Mouse (Mus musculus): ENCODE measurements around the gene Unk. TPM values are rescaled to one million over a fixed set of nuclear protein-coding genes. Genes with fewer than 3 reads are reported as not detected.

Gene Unk
- polyA plus RNA-seq, 1 experiment from 2014 or later, result 8.3 TPM

DNA sequence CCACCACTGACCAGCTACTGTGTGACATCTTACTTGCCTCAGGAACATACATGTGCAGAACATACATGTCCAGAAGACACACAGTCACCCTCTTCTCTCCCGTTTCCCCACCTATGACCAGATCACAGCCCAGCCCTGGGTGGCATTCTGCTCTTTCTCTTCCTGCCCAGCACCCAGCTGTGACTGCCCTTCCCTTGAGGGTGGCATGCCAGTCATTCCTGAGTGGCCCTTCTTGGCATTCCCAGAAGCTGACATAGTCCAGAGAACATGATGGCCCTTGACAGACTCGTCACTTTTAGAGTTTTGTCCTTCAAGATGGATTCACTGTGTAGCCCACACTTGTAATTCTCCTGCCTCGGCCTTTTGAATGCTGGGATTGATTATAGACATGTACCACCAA is 42.5 kb downstream of the Unk start:
- no peak overlapping the region for H3K9ac ChIP-seq (ENCODE audit: low read length)
- ATAC-seq (ENCODE audit: low FRiP score, low TSS enrichment) (no peak), DNase-seq (ENCODE audit: low spot score) (no peak)
- H3K36me3 ChIP-seq (ENCODE audit: control insufficient read depth, insufficient read depth, low read length), result no peaks in the 10 kb centered on the region
- H3K4me1 ChIP-seq (replicated peaks; ENCODE audit: control insufficient read depth, insufficient read depth), result no peaks in the 10 kb centered on the region
- no peak for TF ChIP-seq EP300 (optimal IDR thresholded peaks at IDR 0.05)
- TF ChIP-seq CTCF (IDR thresholded peaks at IDR 0.05; ENCODE audit: low read depth), result no peak
- H3K4me3 ChIP-seq (ENCODE audit: low read depth, low read length), result no peak overlapping the region
- no peak overlapping the region for H3K27ac ChIP-seq (replicated peaks)
- 77% methylated on average over 3 of the region's 3 CpGs for WGBS
- H3K4me2 ChIP-seq (replicated peaks; ENCODE audit: low read depth), result no peak overlapping the region
- H3K9me3 ChIP-seq (ENCODE audit: control insufficient read depth, low read length), result no peaks in the 10 kb centered on the region
- no peaks in the 10 kb centered on the region for H3K27me3 ChIP-seq (ENCODE audit: control insufficient read depth, insufficient read depth, low read length)

DNA sequence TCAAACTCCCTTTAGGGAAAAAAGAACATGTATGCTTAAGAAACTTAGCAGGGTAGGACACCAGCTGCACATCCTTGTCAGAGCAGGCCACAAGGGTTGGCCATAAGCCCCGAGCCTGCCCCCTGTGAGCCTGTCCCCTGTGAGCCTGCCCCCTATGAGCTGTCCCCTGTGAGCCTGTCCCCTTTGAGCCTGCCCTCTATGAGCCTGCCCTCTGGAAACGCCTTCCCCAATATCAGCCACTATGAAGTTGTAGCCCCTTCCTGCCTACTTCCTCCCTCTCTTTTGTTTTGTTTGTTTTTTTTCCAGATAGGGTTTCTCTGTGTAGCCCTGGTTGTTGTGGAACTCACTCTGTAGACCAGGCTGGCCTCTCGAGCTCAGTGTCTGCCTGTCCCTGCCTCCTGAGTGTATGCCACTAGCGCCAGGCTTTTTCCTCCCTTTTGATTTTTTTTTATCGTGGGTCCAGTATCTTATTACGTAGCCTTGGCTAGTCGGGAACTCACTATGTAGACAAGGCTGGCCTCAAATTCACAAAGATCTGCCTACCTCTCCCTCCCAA is 44.4 kb downstream of the Unk start:
- WGBS, result 60% methylated on average over 7 of the region's 7 CpGs

DNA sequence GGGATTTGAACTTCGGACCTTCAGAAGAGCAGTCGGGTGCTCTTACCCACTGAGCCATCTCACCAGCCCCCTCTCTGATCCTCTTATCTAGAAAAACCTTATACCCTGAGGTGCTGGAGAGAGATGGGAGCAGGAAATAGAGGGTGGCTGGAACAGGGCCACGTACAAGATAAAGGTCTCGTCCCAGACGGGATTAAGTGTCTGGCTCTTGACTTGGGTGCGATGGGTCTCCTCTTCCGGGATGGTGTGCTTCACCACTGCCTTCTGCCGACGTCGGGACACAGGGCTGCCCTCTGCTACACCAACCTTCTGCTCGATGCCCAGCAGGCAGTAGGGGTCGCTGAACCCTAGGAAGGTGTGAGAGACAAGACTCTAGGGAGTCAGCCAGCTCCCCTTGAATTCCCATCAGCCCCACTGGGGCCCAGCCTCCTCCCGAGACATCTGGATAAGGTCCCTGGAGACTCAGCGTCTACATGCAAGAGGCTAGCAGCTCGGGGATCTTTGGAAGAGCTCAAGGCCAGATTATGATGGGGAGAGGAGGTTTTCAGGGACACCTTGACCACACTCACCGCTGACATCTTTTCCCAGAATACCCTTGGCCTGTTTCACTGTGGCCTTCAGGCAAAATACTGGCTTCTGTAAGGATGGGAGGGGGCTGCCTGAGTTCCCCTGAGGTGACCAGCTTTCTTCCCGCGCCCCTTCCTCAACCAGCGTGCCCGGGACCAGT is 45.6 kb downstream of the Unk start:
- H3K9me3 ChIP-seq (ENCODE audit: control insufficient read depth, low read length), result no peaks in the 10 kb centered on the region
- ATAC-seq (ENCODE audit: low FRiP score, low TSS enrichment), result no peak
- H3K27me3 ChIP-seq (ENCODE audit: control insufficient read depth, insufficient read depth, low read length), result no peaks in the 10 kb centered on the region
- DNase-seq (ENCODE audit: low spot score), result no peak
- H3K27ac ChIP-seq (replicated peaks), result no peak overlapping the region
- peaks cover 18% of the 10 kb centered on the region for H3K36me3 ChIP-seq (ENCODE audit: control insufficient read depth, insufficient read depth, low read length)
- H3K9ac ChIP-seq (ENCODE audit: low read length), result no peak overlapping the region
- WGBS, result 51% methylated on average over 19 of the region's 20 CpGs
- no peak overlapping the region for H3K4me3 ChIP-seq (ENCODE audit: low read depth, low read length)
- H3K4me2 ChIP-seq (replicated peaks; ENCODE audit: low read depth), result no peak overlapping the region
- TF ChIP-seq EP300 (optimal IDR thresholded peaks at IDR 0.05) (no peak), CTCF (IDR thresholded peaks at IDR 0.05; ENCODE audit: low read depth) (peak; percentile 23; the same call in 1 of the 2 replicates)
- 0 out of 2 replicates have a peak, but pooled peaks cover 3% of the 10 kb centered on the region for H3K4me1 ChIP-seq (replicated peaks; ENCODE audit: control insufficient read depth, insufficient read depth)

More for the DNA sequence above, 44.4 kb downstream of the Unk start:
- H3K4me2 ChIP-seq (replicated peaks; ENCODE audit: low read depth), result no peak overlapping the region
- ATAC-seq (ENCODE audit: low FRiP score, low TSS enrichment) (no peak), DNase-seq (ENCODE audit: low spot score) (no peak)
- H3K9ac ChIP-seq (ENCODE audit: low read length), result no peak overlapping the region
- 0 out of 2 replicates have a peak, but pooled peaks cover 3% of the 10 kb centered on the region for H3K4me1 ChIP-seq (replicated peaks; ENCODE audit: control insufficient read depth, insufficient read depth)
- TF ChIP-seq CTCF (IDR thresholded peaks at IDR 0.05; ENCODE audit: low read depth) (no peak), EP300 (optimal IDR thresholded peaks at IDR 0.05) (no peak)
- H3K36me3 ChIP-seq (ENCODE audit: control insufficient read depth, insufficient read depth, low read length), result peaks cover 9% of the 10 kb centered on the region
- H3K4me3 ChIP-seq (ENCODE audit: low read depth, low read length), result no peak overlapping the region
- no peaks in the 10 kb centered on the region for H3K9me3 ChIP-seq (ENCODE audit: control insufficient read depth, low read length)
- no peak overlapping the region for H3K27ac ChIP-seq (replicated peaks)
- no peaks in the 10 kb centered on the region for H3K27me3 ChIP-seq (ENCODE audit: control insufficient read depth, insufficient read depth, low read length)

DNA sequence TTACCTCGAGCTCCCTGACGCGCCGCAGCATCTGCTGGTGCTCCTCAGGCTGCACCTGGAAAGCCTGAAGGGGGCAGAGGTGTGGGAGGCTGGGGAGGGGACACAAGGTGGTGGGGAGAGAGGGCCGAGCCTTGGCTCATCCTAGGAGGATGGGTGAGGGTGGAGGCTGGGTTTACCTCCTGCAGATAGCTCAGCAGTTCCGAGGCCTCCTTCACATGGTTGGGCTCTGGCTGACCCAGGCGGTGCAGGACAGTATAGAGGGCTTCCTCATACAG is 46.1 kb downstream of the Unk start:
- Histone ChIP-seq H3K36me3 (ENCODE audit: control insufficient read depth, insufficient read depth, low read length) (peaks cover 18% of the 10 kb centered on the region), H3K4me1 (replicated peaks; ENCODE audit: control insufficient read depth, insufficient read depth) (0 out of 2 replicates have a peak, but pooled peaks cover 3% of the 10 kb centered on the region), H3K4me3 (ENCODE audit: low read depth, low read length) (no peak overlapping the region), H3K9me3 (ENCODE audit: control insufficient read depth, low read length) (no peaks in the 10 kb centered on the region), H3K27ac (replicated peaks) (no peak overlapping the region), H3K4me2 (replicated peaks; ENCODE audit: low read depth) (no peak overlapping the region), H3K9ac (ENCODE audit: low read length) (no peak overlapping the region), H3K27me3 (ENCODE audit: control insufficient read depth, insufficient read depth, low read length) (no peaks in the 10 kb centered on the region)
- ATAC-seq (ENCODE audit: low FRiP score, low TSS enrichment), result no peak
- WGBS, result 51% methylated on average over 7 of the region's 7 CpGs
- no peak for DNase-seq (ENCODE audit: low spot score)
- TF ChIP-seq CTCF (IDR thresholded peaks at IDR 0.05; ENCODE audit: low read depth) (no peak), EP300 (optimal IDR thresholded peaks at IDR 0.05) (no peak)

DNA sequence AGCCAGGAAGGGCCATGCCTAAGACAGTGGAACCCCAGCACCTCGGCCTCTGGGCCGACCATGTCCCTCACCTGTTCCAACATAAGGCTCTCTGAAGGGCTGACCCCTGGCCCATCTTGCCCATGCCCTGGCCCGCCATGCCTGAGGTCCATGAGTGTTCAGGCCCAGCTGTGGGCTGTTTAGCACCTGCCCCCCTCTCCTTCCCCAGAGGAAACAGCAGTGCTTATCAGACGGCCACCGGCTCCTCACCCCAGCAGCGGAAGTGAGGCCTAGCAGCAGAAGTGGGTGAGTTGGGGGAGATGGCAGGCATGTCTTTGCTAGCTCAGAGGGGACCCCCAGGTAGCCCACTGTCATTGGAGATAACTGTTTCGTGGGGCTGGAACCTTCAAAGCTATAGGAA is 46.7 kb downstream of the Unk start:
- Histone ChIP-seq H3K4me1 (replicated peaks; ENCODE audit: control insufficient read depth, insufficient read depth) (0 out of 2 replicates have a peak, but pooled peaks cover 3% of the 10 kb centered on the region), H3K27me3 (ENCODE audit: control insufficient read depth, insufficient read depth, low read length) (no peaks in the 10 kb centered on the region), H3K4me2 (replicated peaks; ENCODE audit: low read depth) (peak overlapping the region; percentile 55), H3K9ac (ENCODE audit: low read length) (peak overlapping the region; percentile 53; the same call in 1 of the 2 replicates), H3K4me3 (ENCODE audit: low read depth, low read length) (peak overlapping the region; percentile 24; the same call in 1 of the 2 replicates), H3K9me3 (ENCODE audit: control insufficient read depth, low read length) (no peaks in the 10 kb centered on the region), H3K36me3 (ENCODE audit: control insufficient read depth, insufficient read depth, low read length) (peaks cover 19% of the 10 kb centered on the region), H3K27ac (replicated peaks) (0 out of 2 replicates have a peak overlapping the region, but pooled peaks have one; percentile 92)
- DNase-seq (ENCODE audit: low spot score), result no peak
- TF ChIP-seq CTCF (IDR thresholded peaks at IDR 0.05; ENCODE audit: low read depth) (no peak), EP300 (optimal IDR thresholded peaks at IDR 0.05) (no peak)
- no peak for ATAC-seq (ENCODE audit: low FRiP score, low TSS enrichment)
- WGBS, result 76% methylated on average over 7 of the region's 7 CpGs

Measured in stomach, postnatal 0 days (tissue).